Mouse (Mus musculus) G1E-ER4 (cell line): ENCODE results near the gene Ntng1. TPM values are rescaled to one million over a fixed set of nuclear protein-coding genes. Genes with fewer than 3 reads are reported as not detected.

Source experiments
- GATA1 ChIP-seq: IDR thresholded peaks from one replicate; pipeline ENCODE4 v1.8.0; 2012; ENCODE audit warnings: low read length, inconsistent platforms
- polyA plus RNA-seq: library from polyadenylated mRNA; stranded (reverse); fragments of >175 nt; gene quantifications from 2 replicates; pipeline ENCODE4 v1.2.3, GENCODE M21; 2012

Gene Ntng1
- polyA plus RNA-seq, 1 experiment = not detected

GRCm38 (mm10) chr3:110092521-110092920 lies 51.3 kb downstream of the Ntng1 start:
- TF ChIP-seq GATA1 = no peak

GRCm38 (mm10) chr3:110087189-110087588 lies 56.6 kb downstream of the Ntng1 start:
- TF ChIP-seq GATA1 = no peak

GRCm38 (mm10) chr3:110085336-110085735 lies 58.5 kb downstream of the Ntng1 start:
- no peak for TF ChIP-seq GATA1

- TF ChIP-seq GATA1 = no peak
Measured at GRCm38 (mm10) chr3:110064709-110065256, 79.0 kb downstream of the Ntng1 start.

- TF ChIP-seq GATA1 = no peak
Measured at GRCm38 (mm10) chr3:110055915-110056314, 87.9 kb downstream of the Ntng1 start.

GRCm38 (mm10) chr3:110055433-110055832 lies 88.4 kb downstream of the Ntng1 start:
- TF ChIP-seq GATA1 = no peak

GRCm38 (mm10) chr3:110054125-110054524 lies 89.7 kb downstream of the Ntng1 start:
- no peak for TF ChIP-seq GATA1

- TF ChIP-seq GATA1 = no peak
Measured at GRCm38 (mm10) chr3:110048152-110048551, 95.7 kb downstream of the Ntng1 start.

GRCm38 (mm10) chr3:110046750-110047149 lies 97.1 kb downstream of the Ntng1 start:
- TF ChIP-seq GATA1 = no peak

GRCm38 (mm10) chr3:110044209-110044608 lies 99.6 kb downstream of the Ntng1 start:
- no peak for TF ChIP-seq GATA1

- TF ChIP-seq GATA1 = no peak
Measured at GRCm38 (mm10) chr3:110043641-110044187, 100.1 kb downstream of the Ntng1 start.

- TF ChIP-seq GATA1 = no peak
Measured at GRCm38 (mm10) chr3:110022783-110023599, 120.8 kb downstream of the Ntng1 start.

- no peak for TF ChIP-seq GATA1
Measured at GRCm38 (mm10) chr3:110010870-110011626, 132.8 kb downstream of the Ntng1 start.

GRCm38 (mm10) chr3:110010441-110010840 lies 133.4 kb downstream of the Ntng1 start:
- TF ChIP-seq GATA1 = no peak

- no peak for TF ChIP-seq GATA1
Measured at GRCm38 (mm10) chr3:110000349-110000748, 143.5 kb downstream of the Ntng1 start.

- no peak for TF ChIP-seq GATA1
Measured at GRCm38 (mm10) chr3:109995663-109996024, 148.2 kb downstream of the Ntng1 start.
